Mouse (Mus musculus) intestine, postnatal 0 days (tissue): ENCODE data around the gene Snx5. TPM values are rescaled to one million over a fixed set of nuclear protein-coding genes. Genes with fewer than 3 reads are reported as not detected.

Experiments used
- ATAC-seq: fragments of 200-750 bp; cut with Nextera tagmentation; 2 replicates; pipeline ENCODE4 v1.8.0; 2017; ENCODE audit warnings: mild to moderate bottlenecking, moderate TSS enrichment, moderate library complexity
- H3K27ac ChIP-seq: fragments of 300-500 bp; sonication (generic); 2 replicates; pipeline ENCODE4 v1.5.1; 2014; ENCODE audit warnings: mild to moderate bottlenecking, low read depth, low read length, moderate library complexity
- H3K27me3 ChIP-seq: fragments of 300-500 bp; sonication (generic); replicated peaks from 2 replicates; pipeline ENCODE4 v1.6.1; 2014; ENCODE audit warnings: low read length, mixed read lengths; ENCODE audit not compliant: control insufficient read depth, insufficient read depth
- H3K36me3 ChIP-seq: fragments of 300-500 bp; sonication (generic); 2 replicates; pipeline ENCODE4 v1.6.1; 2014; ENCODE audit warnings: mild to moderate bottlenecking, moderate library complexity; ENCODE audit not compliant: control insufficient read depth, insufficient read depth
- H3K4me1 ChIP-seq: fragments of 300-500 bp; sonication (generic); replicated peaks from 2 replicates; pipeline ENCODE4 v1.6.1; 2014; ENCODE audit warnings: antibody characterized with exemption, low read length, mixed read lengths; ENCODE audit not compliant: control insufficient read depth, insufficient read depth
- H3K4me2 ChIP-seq: fragments of 300-500 bp; sonication (generic); replicated peaks from 2 replicates; pipeline ENCODE4 v1.6.1; 2014; ENCODE audit warnings: low read depth, mild to moderate bottlenecking, moderate library complexity
- H3K4me3 ChIP-seq: fragments of 300-500 bp; sonication (generic); 2 replicates; pipeline ENCODE4 v1.5.1; 2014; ENCODE audit warnings: low read depth, low read length
- H3K9ac ChIP-seq: fragments of 300-500 bp; sonication (generic); 2 replicates; pipeline ENCODE4 v1.6.1; 2014; ENCODE audit warnings: mild to moderate bottlenecking, low read depth, low read length
- H3K9me3 ChIP-seq: fragments of 300-500 bp; sonication (generic); 2 replicates; pipeline ENCODE4 v1.6.1; 2016; ENCODE audit warnings: mixed run types; ENCODE audit not compliant: control insufficient read depth
- CTCF ChIP-seq: sonication (generic); IDR thresholded peaks from 2 replicates; pipeline ENCODE4 v1.5.1; 2016; ENCODE audit warnings: low read depth, mild to moderate bottlenecking, control low read depth, antibody characterized with exemption, moderate library complexity
- WGBS: fragments of 180-500 bp; shearing (Covaris S2); extraction: QIAGEN DNeasy Blood & Tissue Kit; methylation state at CpG from one replicate; pipeline ENCODE4 v1.1.7; 2014; 5-methylcytosine and 5-hydroxymethylcytosine counted together
- polyA plus RNA-seq: library from polyadenylated mRNA; unstranded; fragments of >200 nt; fragmentation: Nextera tagmentation; extraction: Ambion mirVana; gene quantifications from 2 replicates; pipeline ENCODE4 v1.2.1, GENCODE M21; 2015

The Snx5 gene
- polyA plus RNA-seq, 1 experiment from 2014 or later: 116 TPM

DNA sequence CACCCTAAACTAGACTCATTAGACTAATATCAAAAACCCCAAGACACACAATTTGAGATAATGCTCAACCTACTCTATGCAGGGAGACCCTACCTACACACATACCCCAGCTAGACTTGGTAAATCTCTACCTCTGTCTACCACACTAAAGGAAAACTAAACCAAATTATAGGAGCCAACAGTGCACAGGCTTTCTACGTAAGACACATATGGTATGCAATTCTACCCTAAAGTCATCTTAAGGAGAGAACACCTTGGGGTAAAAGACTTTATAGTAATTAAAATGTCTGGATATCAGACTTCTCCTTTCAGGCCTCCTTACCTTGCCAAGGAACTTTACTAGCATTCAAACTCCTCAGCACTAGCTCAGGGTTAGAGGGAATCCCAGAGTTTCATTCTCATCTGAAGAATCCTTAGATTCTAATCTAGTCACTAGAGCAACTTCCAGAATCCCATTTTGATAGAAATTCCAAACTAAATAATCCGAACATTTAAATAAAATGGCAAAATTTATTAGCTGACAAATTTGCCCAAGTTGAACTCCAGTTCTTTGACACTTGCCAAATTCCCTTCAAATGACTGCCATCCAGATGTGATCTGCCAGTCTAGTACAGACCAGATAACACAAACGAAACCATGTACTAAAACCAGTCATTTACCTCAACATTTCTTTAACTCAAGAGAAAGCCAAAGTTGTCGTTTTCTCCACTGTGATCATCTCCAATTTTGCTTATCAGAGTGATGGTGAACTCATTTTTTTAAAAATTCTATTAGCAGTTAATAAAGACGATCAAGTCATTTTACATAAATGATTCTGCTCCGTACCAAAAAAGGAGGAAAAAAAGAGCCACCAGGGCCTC lies 2.0 kb downstream of the Snx5 start:
- Histone ChIP-seq H3K4me2 (peak overlapping the region; percentile 80), H3K4me3 (peak overlapping the region; percentile 61), H3K36me3 (no peaks in the 10 kb centered on the region; the same call in 1 of the 2 replicates), H3K27me3 (no peaks in the 10 kb centered on the region), H3K9me3 (no peaks in the 10 kb centered on the region), H3K27ac (peak overlapping the region; percentile 97), H3K9ac (peak overlapping the region; percentile 79; the same call in 1 of the 2 replicates), H3K4me1 (peaks cover 6% of the 10 kb centered on the region; the same call in 1 of the 2 replicates)
- WGBS: 10% methylated on average over 6 of the region's 6 CpGs
- ATAC-seq: no peak
- no peak for TF ChIP-seq CTCF

DNA sequence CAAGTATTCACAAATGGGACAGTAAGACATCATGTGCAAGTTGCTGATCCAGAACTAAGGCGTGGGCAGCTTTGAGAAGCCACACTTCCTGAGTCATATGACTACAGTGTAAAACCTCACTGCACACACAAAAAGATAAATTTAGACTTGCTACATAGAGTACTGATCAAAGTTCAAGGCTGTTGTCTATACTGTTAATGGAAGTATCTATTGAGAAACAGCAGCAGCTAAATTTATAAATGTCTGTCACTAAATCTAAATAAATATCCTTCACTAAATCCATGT lies 3.0 kb downstream of the Snx5 start:
- Histone ChIP-seq H3K27me3 (no peaks in the 10 kb centered on the region), H3K4me1 (peaks cover 6% of the 10 kb centered on the region; the same call in 1 of the 2 replicates), H3K9me3 (no peaks in the 10 kb centered on the region), H3K4me3 (no peak overlapping the region), H3K36me3 (no peaks in the 10 kb centered on the region; the same call in 1 of the 2 replicates), H3K4me2 (peak overlapping the region; percentile 80), H3K9ac (no peak overlapping the region), H3K27ac (peak overlapping the region; percentile 97; the same call in 1 of the 2 replicates)
- WGBS: 18% methylated on average over 1 of the region's 1 CpGs
- ATAC-seq: no peak
- TF ChIP-seq CTCF: no peak

DNA sequence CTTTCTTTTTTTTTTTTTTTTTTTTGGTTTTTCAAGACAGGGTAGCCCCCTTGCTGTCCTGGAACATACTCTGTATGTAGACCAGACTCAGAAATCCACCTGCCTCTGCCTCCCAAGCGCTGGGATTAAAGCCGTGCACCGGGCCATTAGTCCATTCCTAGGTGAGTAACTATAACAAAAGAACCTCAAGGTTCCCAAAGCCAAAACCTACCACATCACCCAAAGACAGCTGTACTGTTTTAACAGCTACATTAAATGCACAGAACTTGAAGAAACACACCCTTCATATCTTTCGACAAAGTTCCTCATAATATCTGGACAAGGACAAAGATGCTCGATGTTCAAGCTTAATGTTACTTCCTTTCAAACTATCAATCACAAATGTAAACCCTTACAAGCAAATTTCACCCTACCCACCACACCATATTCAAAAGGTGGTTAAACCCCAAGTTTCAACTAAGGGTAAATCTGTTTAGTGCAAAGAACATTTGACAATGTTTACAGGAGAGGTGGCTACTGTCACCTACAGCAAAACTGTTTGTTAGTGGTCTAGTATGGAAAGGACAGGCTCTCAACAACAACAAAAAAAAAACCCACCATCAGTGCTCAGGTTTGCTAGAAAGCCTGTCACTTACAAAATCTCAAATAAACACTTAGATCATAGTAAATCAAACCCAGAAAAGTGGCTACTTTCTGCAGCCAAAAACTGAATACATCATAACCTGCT lies 3.5 kb downstream of the Snx5 start:
- Histone ChIP-seq H3K4me1 (peaks cover 6% of the 10 kb centered on the region; the same call in 1 of the 2 replicates), H3K36me3 (no peaks in the 10 kb centered on the region; the same call in 1 of the 2 replicates), H3K4me3 (no peak overlapping the region), H3K9me3 (no peaks in the 10 kb centered on the region), H3K27ac (peak overlapping the region; percentile 35; the same call in 1 of the 2 replicates), H3K27me3 (no peaks in the 10 kb centered on the region), H3K9ac (no peak overlapping the region), H3K4me2 (peak overlapping the region; percentile 80)
- no peak for TF ChIP-seq CTCF
- ATAC-seq: no peak
- WGBS: 30% methylated on average over 5 of the region's 5 CpGs

DNA sequence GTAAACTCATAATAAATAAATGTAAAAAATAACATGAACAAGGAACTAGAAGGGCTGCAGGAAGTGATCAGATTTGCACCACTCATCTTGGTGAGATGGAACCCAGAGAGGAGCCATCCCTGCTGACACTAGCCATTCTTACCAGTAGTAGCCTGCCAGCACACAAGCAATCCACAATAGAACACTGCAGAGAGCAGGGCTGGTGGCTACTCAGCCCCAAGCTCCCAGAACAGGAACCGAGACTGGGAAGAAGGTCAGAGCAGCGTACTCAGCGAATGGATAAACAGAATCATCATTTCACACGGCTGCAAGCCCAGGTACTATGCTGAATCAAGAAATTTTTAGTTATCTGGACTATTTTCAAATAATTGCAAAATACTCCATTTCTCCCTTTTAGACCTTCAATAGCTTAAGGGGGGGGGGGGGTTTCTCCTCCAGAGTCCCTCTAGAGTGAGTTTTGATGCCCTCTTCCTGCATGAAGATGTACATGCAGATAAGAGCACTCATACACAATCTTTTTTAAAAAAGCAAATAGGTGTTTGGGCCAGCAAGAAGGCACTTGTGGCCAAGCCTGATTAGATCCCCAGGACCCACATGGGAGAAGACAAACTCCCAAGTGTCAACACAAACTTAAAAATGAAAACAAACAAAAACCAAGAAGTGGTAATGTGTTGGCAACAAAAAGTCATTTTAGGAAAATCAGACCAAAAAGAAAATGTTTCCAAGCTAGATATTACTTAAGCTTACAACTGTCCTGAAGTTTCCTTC lies 4.6 kb downstream of the Snx5 start:
- 26% methylated on average over 4 of the region's 4 CpGs for WGBS
- H3K4me1 ChIP-seq: peaks cover 6% of the 10 kb centered on the region; the same call in 1 of the 2 replicates
- no peaks in the 10 kb centered on the region for H3K27me3 ChIP-seq
- no peak for ATAC-seq
- H3K4me2 ChIP-seq: no peak overlapping the region
- H3K27ac ChIP-seq: no peak overlapping the region
- TF ChIP-seq CTCF: no peak
- H3K9ac ChIP-seq: no peak overlapping the region
- H3K4me3 ChIP-seq: no peak overlapping the region
- H3K9me3 ChIP-seq: no peaks in the 10 kb centered on the region
- H3K36me3 ChIP-seq: 0 out of 2 replicates have a peak, but pooled peaks cover 5% of the 10 kb centered on the region

DNA sequence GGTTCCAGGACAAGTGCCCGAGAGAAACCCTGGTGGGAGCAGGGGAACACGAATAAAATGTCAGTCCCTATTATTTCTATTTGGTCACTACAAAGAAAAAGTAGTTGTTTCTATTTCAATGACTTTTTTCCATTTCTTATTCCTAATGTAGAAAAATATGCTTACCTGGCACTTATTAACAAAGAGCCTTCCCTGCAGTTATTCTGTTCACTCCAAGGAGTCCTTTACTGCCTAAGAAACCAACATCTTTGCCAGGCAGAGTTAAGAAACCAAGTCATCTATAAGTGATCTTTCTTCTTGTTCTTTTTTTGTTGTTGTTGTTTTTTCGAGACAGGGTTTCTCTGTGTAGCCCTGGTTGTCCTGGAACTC lies 5.6 kb downstream of the Snx5 start:
- H3K27ac ChIP-seq: no peak overlapping the region
- peaks cover 6% of the 10 kb centered on the region; the same call in 1 of the 2 replicates for H3K4me1 ChIP-seq
- H3K9me3 ChIP-seq: no peaks in the 10 kb centered on the region
- H3K36me3 ChIP-seq: 0 out of 2 replicates have a peak, but pooled peaks cover 11% of the 10 kb centered on the region
- H3K4me2 ChIP-seq: no peak overlapping the region
- no peaks in the 10 kb centered on the region for H3K27me3 ChIP-seq
- TF ChIP-seq CTCF: no peak
- H3K9ac ChIP-seq: no peak overlapping the region
- WGBS: 54% methylated on average over 3 of the region's 3 CpGs
- no peak for ATAC-seq
- H3K4me3 ChIP-seq: no peak overlapping the region
